Mouse (Mus musculus) small intestine, adult 2 months (tissue): Measurements from ENCODE around the gene Nsun4. TPM values are rescaled to one million over a fixed set of nuclear protein-coding genes. Genes with fewer than 3 reads are reported as not detected.

Experiments
- H3K27ac ChIP-seq: fragments of 200-500 bp; 2 replicates; pipeline ENCODE4 v1.5.1; 2012; ENCODE audit warnings: low read depth, low read length, control low read depth, inconsistent platforms; ENCODE audit not compliant: insufficient read depth
- H3K27me3 ChIP-seq: fragments of 200-500 bp; 2 replicates; pipeline ENCODE4 v1.6.1; 2012; ENCODE audit warnings: mild to moderate bottlenecking, moderate library complexity, low read length, inconsistent platforms; ENCODE audit not compliant: control insufficient read depth, insufficient read depth
- H3K36me3 ChIP-seq: fragments of 200-500 bp; 2 replicates; pipeline ENCODE4 v1.6.1; 2012; ENCODE audit warnings: mild to moderate bottlenecking, low read length, control low read depth, inconsistent platforms; ENCODE audit not compliant: control insufficient read depth, insufficient read depth
- H3K4me1 ChIP-seq: fragments of 200-500 bp; 2 replicates; pipeline ENCODE4 v1.6.1; 2012; ENCODE audit warnings: low read length, inconsistent platforms, mixed read lengths; ENCODE audit not compliant: control insufficient read depth, insufficient read depth, insufficient read length
- H3K4me3 ChIP-seq: fragments of 200-500 bp; 2 replicates; pipeline ENCODE4 v1.5.1; 2012; ENCODE audit warnings: low read depth, mild to moderate bottlenecking, control low read depth, inconsistent platforms, low read length, moderate library complexity
- CTCF ChIP-seq: fragments of 200-500 bp; IDR thresholded peaks from 2 replicates; pipeline ENCODE4 v1.5.1; 2012; ENCODE audit warnings: low read depth, mild to moderate bottlenecking, control low read depth, inconsistent platforms, low read length, moderate library complexity, mixed read lengths; ENCODE audit not compliant: insufficient replicate concordance, insufficient read length; ENCODE audit errors: extremely low read depth
- POLR2A ChIP-seq: fragments of 200-500 bp; IDR thresholded peaks from 2 replicates; pipeline ENCODE4 v1.6.1; 2012; ENCODE audit warnings: low read depth, mild to moderate bottlenecking, control low read depth, inconsistent platforms, low read length, moderate library complexity
- WGBS: fragments of 180-500 bp; shearing (Covaris S2); methylation state at CpG from one replicate; pipeline ENCODE4 v1.1.7; 2018; 5-methylcytosine and 5-hydroxymethylcytosine counted together
- polyA plus RNA-seq: library from polyadenylated mRNA; depleted of rRNA; stranded (reverse); fragments of >200 nt; gene quantifications from 2 replicates; pipeline ENCODE4 v1.2.3, GENCODE M21; 2012

The Nsun4 gene
- polyA plus RNA-seq, 1 experiment: 3.7 TPM

DNA sequence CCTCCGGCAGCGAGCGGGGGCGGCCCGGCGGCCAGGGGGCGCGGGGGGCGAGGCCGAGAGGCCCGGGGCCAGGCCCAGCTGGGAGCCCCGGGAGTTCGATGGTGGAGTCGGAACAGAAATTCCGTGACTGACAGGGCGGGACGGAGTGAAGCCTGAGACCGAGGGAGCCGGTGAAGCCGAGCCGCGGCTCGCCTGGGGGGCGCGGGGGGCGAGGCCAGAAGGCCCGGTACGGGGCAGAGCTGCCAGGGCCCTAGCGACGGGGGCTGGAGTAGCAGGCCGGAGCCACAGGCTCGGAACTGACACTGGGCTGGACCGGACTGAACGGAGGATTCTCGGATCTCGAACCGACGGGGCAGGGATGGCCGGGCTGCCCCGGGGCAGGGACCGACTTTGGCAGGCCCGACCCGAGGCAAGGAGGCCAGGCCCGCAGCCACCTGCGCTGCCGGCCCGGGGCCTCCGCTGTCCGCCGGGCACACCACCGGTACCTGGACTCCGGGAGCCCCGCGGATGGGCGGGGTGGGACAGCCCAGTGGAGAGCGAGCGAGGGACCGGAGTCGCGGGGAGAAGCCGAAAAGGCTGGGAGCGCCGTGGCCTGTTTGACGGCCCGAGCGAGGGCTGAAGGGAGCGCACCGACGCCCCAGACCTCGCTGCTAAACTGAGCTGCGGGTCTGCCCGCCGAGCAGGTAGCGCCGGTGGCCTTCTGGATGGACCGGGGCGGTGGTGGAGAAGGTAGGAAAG, 22.1 kb upstream of the Nsun4 start:
- Histone ChIP-seq H3K27me3 (no peaks in the 10 kb centered on the region), H3K4me3 (peak overlapping the region; percentile 85), H3K36me3 (peaks cover 8% of the 10 kb centered on the region), H3K4me1 (peaks cover 12% of the 10 kb centered on the region), H3K27ac (peak overlapping the region; percentile 63)
- TF ChIP-seq POLR2A (no peak), CTCF (peak; percentile 24; the same call in 1 of the 2 replicates)
- under 1% methylated on average over 76 of the region's 77 CpGs for WGBS

DNA sequence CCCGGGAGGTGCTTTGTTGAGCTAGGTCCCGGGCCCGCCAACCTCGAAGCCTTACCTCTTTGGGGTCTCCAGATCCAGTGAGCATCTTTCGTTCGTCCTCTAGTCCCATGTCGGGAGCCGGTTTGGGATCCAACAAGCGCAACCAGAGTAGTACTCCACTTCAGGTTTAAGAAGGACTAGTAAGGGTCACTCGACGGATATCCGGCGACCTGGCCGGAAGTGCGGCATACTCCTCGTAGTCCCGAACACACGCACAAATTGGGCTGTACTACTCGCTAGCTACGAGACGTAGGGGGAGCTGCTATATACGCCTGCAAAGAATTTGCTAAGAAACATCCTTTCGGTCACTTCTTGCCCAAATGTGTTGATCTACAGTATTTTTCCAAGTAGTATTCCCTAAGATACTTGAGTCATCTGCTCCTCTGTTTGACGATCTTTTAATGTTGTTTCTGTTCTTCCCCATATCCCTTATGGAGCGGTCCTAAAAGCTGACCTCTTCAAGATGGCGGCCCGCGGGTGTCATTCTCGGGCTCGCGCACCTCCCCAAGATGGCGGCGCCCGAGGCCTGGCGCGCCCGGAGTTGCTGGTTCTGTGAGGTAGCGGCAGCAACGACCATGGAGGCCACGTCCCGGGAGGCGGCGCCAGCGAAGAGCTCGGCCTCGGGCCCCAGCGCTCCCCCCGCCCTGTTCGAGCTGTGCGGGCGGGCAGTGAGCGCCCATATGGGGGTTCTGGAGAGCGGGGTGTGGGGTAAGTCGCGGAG, 21.4 kb upstream of the Nsun4 start, which contains the start of the genes Uqcrh and Lrrc41:
Uqcrh (minus strand) TSS at position 211 of the 760 bp plus-strand sequence.
Lrrc41 (plus strand) TSS at position 409 of the 760 bp plus-strand sequence.
- H3K4me3 ChIP-seq: peak within 1 kb of the TSS; percentile 85
- peaks cover 12% of the 10 kb centered on the region for H3K4me1 ChIP-seq
- H3K27ac ChIP-seq: peak within 1 kb of the TSS; percentile 90
- H3K27me3 ChIP-seq: no peaks in the 10 kb centered on the region
- peaks cover 8% of the 10 kb centered on the region for H3K36me3 ChIP-seq
- WGBS: under 1% methylated on average over 55 of the region's 55 CpGs
- TF ChIP-seq POLR2A: peak; percentile 97
- no peak for TF ChIP-seq CTCF

DNA sequence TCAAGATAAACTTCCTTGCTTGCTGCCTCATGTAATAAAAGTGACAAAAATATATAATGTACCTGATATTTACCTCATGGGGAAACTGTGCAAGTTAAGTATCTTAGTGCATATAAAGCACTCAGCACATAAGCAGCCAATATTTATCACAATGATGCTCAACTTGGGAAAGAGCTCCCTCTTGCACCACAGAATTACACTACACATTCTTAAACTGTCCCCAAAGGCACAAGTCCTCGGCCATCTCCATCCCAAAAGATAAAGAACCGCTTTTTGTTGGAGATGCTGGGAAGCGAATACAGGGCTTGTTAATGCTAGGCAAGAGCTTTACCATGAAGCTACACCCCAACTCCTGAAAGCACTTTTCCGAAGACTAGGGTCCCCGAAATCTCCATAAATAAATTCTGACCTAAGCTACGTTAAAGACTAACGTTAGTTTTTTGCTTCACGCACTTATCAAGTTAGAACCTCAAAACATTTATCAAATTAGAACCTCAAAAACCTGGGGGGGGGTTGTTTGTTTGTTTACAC, 20.5 kb upstream of the Nsun4 start:
- Histone ChIP-seq H3K36me3 (peaks cover 13% of the 10 kb centered on the region), H3K4me3 (peak overlapping the region; percentile 85; the same call in 1 of the 2 replicates), H3K4me1 (peaks cover 12% of the 10 kb centered on the region), H3K27ac (peak overlapping the region; percentile 90), H3K27me3 (no peaks in the 10 kb centered on the region)
- no peak for TF ChIP-seq POLR2A
- TF ChIP-seq CTCF: no peak
- WGBS: under 1% methylated on average over 8 of the region's 8 CpGs

DNA sequence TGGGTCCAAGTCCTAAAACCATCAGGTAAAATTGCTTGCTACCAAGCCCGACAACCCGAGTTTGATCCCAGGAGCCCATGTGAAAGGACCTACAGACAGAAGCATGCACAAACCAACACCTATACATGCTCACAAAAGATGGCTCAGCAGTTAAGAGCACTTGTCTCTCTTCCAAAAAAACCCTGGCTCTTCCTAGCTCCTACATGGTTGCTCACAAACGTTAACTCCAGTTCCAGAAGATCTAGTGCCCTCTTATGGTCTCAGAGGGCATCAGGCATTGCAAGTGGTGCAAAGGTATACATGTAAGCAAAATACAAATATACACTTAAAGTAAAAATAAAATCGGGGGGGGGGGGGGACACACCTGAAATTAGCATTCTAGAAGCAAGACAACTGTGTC, 19.5 kb upstream of the Nsun4 start:
- Histone ChIP-seq H3K27me3 (no peaks in the 10 kb centered on the region), H3K36me3 (peaks cover 21% of the 10 kb centered on the region), H3K4me1 (peaks cover 12% of the 10 kb centered on the region), H3K4me3 (no peak overlapping the region), H3K27ac (no peak overlapping the region)
- no peak for TF ChIP-seq CTCF
- TF ChIP-seq POLR2A: no peak
- 25% methylated on average over 4 of the region's 4 CpGs for WGBS

DNA sequence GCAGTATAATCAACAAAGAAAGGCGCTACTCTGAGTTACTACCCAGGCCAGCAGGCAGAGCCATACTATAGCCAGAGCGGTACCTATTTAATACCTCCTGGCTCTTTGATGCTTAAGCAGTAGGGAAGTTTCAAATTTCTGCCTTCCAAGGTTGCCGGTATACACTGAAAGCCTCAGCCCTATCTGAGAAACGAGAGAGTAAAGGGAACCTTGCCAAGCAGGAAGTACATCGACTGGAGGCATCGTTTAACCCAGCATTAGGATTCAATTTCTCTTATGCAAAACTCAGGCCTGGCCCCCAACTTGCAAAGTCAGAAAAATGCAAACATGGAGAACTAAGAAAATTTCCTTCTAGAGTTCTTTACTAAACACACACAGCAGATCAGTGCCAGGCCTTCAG, 16.4 kb upstream of the Nsun4 start:
- no peak overlapping the region for H3K27ac ChIP-seq
- H3K27me3 ChIP-seq: no peaks in the 10 kb centered on the region
- TF ChIP-seq POLR2A: no peak
- TF ChIP-seq CTCF: no peak
- peaks cover 2% of the 10 kb centered on the region; the same call in 1 of the 2 replicates for H3K4me1 ChIP-seq
- no peak overlapping the region for H3K4me3 ChIP-seq
- peaks cover 44% of the 10 kb centered on the region for H3K36me3 ChIP-seq
- WGBS: 29% methylated on average over 6 of the region's 6 CpGs

DNA sequence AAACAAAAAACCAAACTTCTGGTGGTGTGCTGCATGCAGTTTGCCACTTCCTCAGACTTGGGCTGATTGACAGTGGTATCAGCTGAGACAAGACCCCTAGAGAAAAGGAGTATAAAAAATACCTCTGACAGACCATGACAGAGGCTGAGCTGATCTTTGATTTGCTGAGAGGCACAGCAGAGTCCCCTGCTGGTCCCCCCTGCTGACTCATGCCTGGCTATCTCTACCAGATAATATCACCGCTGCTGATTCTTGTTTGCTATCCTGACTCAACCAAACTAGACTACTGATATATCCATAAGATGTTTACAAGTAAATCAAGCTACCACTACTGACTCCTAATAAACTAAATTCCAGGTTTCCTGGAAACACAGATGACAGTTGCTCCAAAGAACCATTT, 10.2 kb upstream of the Nsun4 start:
- Histone ChIP-seq H3K4me3 (no peak overlapping the region), H3K27me3 (no peaks in the 10 kb centered on the region), H3K4me1 (no peaks in the 10 kb centered on the region), H3K36me3 (peaks cover 32% of the 10 kb centered on the region), H3K27ac (no peak overlapping the region)
- 18% methylated on average over 1 of the region's 1 CpGs for WGBS
- TF ChIP-seq CTCF: no peak
- no peak for TF ChIP-seq POLR2A
